Mouse (Mus musculus) heart, embryonic 11.5 days (tissue): ENCODE measurements around the gene Spata16. TPM values are rescaled to one million over a fixed set of nuclear protein-coding genes. Genes with fewer than 3 reads are reported as not detected.

ENCODE experiments used
- ATAC-seq: fragments of 200-750 bp; cut with Nextera tagmentation; replicated peaks from 2 replicates; pipeline ENCODE4 v1.8.0; 2017; ENCODE audit warnings: moderate library complexity; ENCODE audit not compliant: insufficient number of reproducible peaks, low FRiP score, low TSS enrichment
- H3K27ac ChIP-seq: fragments of 300-500 bp; sonication (generic); 2 replicates; pipeline ENCODE4 v1.5.1; 2014; ENCODE audit warnings: mild to moderate bottlenecking, low read depth, low read length
- H3K27me3 ChIP-seq: fragments of 300-500 bp; sonication (generic); 2 replicates; pipeline ENCODE4 v1.6.1; 2014; ENCODE audit warnings: mild to moderate bottlenecking, low read length, mixed read lengths; ENCODE audit not compliant: control insufficient read depth, insufficient read depth
- H3K36me3 ChIP-seq: fragments of 300-500 bp; sonication (generic); 2 replicates; pipeline ENCODE4 v1.6.1; 2014; ENCODE audit warnings: mild to moderate bottlenecking, low read length, moderate library complexity, mixed read lengths; ENCODE audit not compliant: control insufficient read depth, insufficient read depth
- H3K4me1 ChIP-seq: fragments of 300-500 bp; sonication (generic); 2 replicates; pipeline ENCODE4 v1.6.1; 2014; ENCODE audit warnings: low read length; ENCODE audit not compliant: control insufficient read depth, insufficient read depth
- H3K4me2 ChIP-seq: fragments of 300-500 bp; sonication (generic); 2 replicates; pipeline ENCODE4 v1.6.1; 2014; ENCODE audit warnings: mild to moderate bottlenecking, moderate library complexity
- H3K4me3 ChIP-seq: fragments of 300-500 bp; sonication (generic); 2 replicates; pipeline ENCODE4 v1.5.1; 2014; ENCODE audit warnings: low read depth, low read length
- H3K9ac ChIP-seq: fragments of 300-500 bp; sonication (generic); 2 replicates; pipeline ENCODE4 v1.6.1; 2014; ENCODE audit warnings: mild to moderate bottlenecking, low read depth, low read length, moderate library complexity
- H3K9me3 ChIP-seq: fragments of 300-500 bp; sonication (generic); replicated peaks from 2 replicates; pipeline ENCODE4 v1.6.1; 2016; ENCODE audit warnings: low read length; ENCODE audit not compliant: control insufficient read depth
- WGBS: fragments of 180-500 bp; shearing (Covaris S2); extraction: QIAGEN DNeasy Blood & Tissue Kit; methylation state at CpG from one replicate; pipeline ENCODE4 v1.1.7; 2014; ENCODE audit not compliant: insufficient replicate concordance; 5-methylcytosine and 5-hydroxymethylcytosine counted together
- polyA plus RNA-seq: library from polyadenylated mRNA; unstranded; fragments of >200 nt; fragmentation: Nextera tagmentation; extraction: Ambion mirVana; gene quantifications from 2 replicates; pipeline ENCODE4 v1.2.1, GENCODE M21; 2014

The Spata16 gene
- polyA plus RNA-seq, 1 experiment from 2014 or later, result not detected

DNA sequence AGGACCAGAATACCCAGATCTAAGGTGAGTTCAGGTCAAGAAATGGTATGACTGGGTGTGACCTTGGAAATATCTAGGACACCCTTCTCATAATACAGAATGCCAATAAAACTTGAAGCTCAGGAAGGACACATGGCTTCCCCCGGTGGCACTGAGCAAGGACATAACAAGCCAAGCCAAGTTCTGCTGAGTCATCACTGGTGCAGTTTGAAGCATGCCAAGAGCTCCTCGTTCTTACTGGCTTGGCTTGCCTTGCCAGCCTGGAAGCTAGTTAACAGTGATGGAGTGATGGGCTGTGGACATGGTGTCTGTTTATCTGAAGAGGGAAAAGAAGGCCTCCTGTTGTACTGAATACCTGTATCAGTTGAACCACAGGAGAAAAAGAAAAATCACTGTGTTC, 342.2 kb downstream of the Spata16 start:
- H3K27ac ChIP-seq, result no peak overlapping the region
- no peaks in the 10 kb centered on the region for H3K9me3 ChIP-seq
- ATAC-seq, result no peak
- no peaks in the 10 kb centered on the region for H3K36me3 ChIP-seq
- H3K27me3 ChIP-seq, result no peaks in the 10 kb centered on the region
- H3K9ac ChIP-seq, result no peak overlapping the region
- no peak overlapping the region for H3K4me2 ChIP-seq
- H3K4me1 ChIP-seq, result no peaks in the 10 kb centered on the region
- H3K4me3 ChIP-seq, result no peak overlapping the region
- WGBS, result 69% methylated on average over 2 of the region's 2 CpGs

DNA sequence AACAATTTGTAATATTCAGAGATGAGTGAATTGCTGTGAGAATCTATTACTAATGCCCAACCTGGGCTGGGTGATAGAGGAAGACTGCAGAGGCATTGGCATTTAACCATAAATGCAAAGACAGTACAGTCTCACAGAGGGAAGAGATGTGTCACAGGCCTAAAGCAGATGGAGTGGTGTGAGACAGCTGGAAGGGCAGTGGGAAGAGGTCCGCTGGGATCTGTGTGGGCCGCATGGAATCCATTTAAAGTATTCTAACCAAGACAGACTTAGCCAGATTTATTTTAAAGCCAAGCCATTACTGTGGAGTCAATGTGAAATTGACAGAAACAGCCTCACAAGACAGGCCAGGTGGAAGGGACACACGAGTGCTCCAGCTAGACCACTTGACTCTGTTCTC, 343.0 kb downstream of the Spata16 start:
- 90% methylated on average over 3 of the region's 3 CpGs for WGBS
- Histone ChIP-seq H3K27ac (no peak overlapping the region), H3K9me3 (no peaks in the 10 kb centered on the region), H3K4me3 (no peak overlapping the region), H3K36me3 (no peaks in the 10 kb centered on the region), H3K9ac (no peak overlapping the region), H3K4me1 (no peaks in the 10 kb centered on the region), H3K27me3 (no peaks in the 10 kb centered on the region), H3K4me2 (no peak overlapping the region)
- ATAC-seq, result no peak

DNA sequence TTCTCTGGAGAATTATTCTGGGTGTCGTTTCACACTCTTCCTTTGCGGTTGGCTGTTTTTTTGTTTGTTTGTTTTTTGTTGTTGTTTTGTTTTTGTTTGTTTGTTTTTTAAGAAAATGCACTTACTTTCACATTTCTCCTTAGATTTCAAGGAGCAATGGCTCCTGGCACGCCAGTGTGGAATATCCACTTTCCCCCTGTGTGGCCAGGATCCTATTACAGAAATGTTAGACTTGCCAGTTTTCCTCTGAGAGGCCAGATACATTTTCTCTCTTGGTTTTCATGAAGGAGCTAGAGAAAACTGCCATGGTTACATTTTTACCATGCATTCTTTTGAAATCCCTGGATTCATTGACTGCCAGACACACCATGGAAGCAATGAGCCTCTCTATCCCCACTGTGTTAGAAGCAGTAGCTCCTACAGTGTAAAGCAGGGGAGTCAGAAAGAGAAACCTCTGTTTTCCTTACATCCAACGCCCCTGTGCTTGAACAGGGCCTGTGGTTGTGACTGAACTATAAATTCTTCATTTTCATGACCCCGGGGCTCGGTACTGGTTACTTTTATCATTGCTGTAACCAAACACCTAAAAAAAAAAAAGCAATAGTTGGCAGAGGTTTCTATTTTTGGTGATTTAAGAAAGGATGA, 344.7 kb downstream of the Spata16 start:
- Histone ChIP-seq H3K9ac (no peak overlapping the region), H3K27ac (no peak overlapping the region)
- 80% methylated on average over 6 of the region's 6 CpGs for WGBS

DNA sequence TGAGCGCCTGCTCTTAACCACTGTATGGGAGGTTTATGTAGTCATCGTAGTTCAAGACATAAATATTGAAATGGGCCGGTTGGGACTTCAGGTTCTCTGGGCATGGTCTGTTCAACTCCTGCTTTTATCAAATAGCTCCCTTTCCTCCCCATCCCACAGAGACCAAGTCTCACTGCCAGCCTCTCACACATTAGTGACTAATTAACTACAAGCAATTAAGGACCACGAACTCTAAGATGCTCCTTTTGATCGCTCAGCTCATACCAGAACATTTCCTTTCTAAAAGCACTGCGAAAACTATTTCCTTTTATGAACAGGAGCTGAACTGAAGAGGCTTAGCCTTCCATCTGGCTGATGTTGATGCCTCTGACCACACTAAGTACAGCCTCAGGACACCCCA, 346.3 kb downstream of the Spata16 start:
- Histone ChIP-seq H3K27ac (no peak overlapping the region), H3K9me3 (no peaks in the 10 kb centered on the region), H3K27me3 (no peaks in the 10 kb centered on the region), H3K36me3 (no peaks in the 10 kb centered on the region), H3K4me2 (no peak overlapping the region), H3K9ac (no peak overlapping the region), H3K4me3 (no peak overlapping the region), H3K4me1 (no peaks in the 10 kb centered on the region)
- 85% methylated on average over 6 of the region's 6 CpGs for WGBS
- no peak for ATAC-seq

More for the DNA sequence above, 344.7 kb downstream of the Spata16 start:
- H3K9me3 ChIP-seq, result no peaks in the 10 kb centered on the region
- H3K4me3 ChIP-seq, result no peak overlapping the region
- no peak for ATAC-seq
- H3K4me1 ChIP-seq, result no peaks in the 10 kb centered on the region
- H3K4me2 ChIP-seq, result no peak overlapping the region
- H3K27me3 ChIP-seq, result no peaks in the 10 kb centered on the region
- no peaks in the 10 kb centered on the region for H3K36me3 ChIP-seq

DNA sequence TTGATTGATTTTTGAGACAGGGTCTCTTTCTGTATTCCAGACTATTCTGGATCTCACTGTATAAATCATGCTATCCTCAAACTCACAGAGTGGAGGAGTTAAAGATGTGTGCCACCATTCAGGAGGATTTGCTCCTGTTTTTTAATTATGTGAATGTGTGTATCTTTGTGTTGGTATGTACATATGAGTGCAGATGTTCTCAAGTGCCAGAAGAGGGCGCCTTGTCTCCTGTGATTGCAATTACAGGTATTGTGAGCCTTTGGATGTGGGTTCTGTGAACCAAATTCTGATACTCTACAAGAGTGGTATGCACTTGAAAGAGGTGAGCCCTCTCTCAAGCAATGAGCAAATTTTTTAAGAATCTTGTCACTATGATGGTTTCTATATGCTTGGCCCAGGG, 369.4 kb downstream of the Spata16 start:
- Histone ChIP-seq H3K27me3 (no peaks in the 10 kb centered on the region), H3K4me3 (no peak overlapping the region), H3K9me3 (no peaks in the 10 kb centered on the region), H3K36me3 (no peaks in the 10 kb centered on the region), H3K27ac (no peak overlapping the region), H3K9ac (no peak overlapping the region), H3K4me2 (no peak overlapping the region), H3K4me1 (no peaks in the 10 kb centered on the region)
- ATAC-seq, result no peak
- WGBS, result 45% methylated on average over 1 of the region's 1 CpGs

DNA sequence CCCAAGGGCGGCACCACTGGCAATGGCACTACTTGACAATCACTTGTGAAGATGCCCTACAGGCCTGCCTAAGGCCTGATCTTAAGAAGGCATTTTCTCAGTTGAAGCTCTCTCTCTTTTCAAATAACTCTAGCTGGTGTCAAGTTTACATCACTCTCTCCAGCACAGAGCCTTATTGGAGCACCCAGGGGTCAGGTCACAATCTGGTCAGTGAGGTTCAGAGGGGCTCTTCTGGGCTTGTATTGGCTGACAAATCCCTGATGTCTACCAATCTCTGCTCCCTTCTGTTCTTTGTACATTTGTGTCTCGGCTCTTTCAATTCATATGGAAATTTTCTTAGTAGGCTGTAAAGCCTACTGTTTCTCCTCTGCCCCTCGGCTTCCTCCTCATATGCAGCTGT, 390.5 kb downstream of the Spata16 start:
- Histone ChIP-seq H3K4me1 (no peaks in the 10 kb centered on the region), H3K36me3 (no peaks in the 10 kb centered on the region), H3K27ac (no peak overlapping the region), H3K9ac (no peak overlapping the region), H3K4me3 (no peak overlapping the region), H3K4me2 (no peak overlapping the region), H3K27me3 (no peaks in the 10 kb centered on the region), H3K9me3 (no peaks in the 10 kb centered on the region; the same call in 1 of the 2 replicates)
- no peak for ATAC-seq
- WGBS, result 85% methylated on average over 3 of the region's 3 CpGs

DNA sequence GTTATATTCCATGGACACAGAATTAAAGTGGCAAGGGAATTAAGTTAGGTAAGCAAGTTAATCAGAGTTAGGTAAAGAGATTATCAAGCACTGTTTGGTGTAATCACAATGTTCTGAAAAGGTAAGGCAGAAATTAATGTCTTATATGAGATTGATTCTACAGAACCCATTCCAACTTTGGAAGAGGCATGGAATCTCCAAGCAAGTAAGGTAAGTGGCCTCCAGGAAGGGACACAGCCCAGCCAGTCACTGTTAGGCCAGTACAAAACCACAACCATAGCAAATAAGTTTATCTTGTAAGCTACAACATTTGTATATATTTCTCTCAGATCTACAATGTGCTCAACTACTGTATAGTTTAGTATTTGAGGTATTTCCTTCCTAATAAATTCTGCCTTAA, 391.1 kb downstream of the Spata16 start:
- Histone ChIP-seq H3K4me3 (no peak overlapping the region), H3K36me3 (no peaks in the 10 kb centered on the region), H3K9ac (no peak overlapping the region), H3K27ac (no peak overlapping the region), H3K27me3 (no peaks in the 10 kb centered on the region), H3K4me1 (no peaks in the 10 kb centered on the region), H3K9me3 (no peaks in the 10 kb centered on the region; the same call in 1 of the 2 replicates), H3K4me2 (no peak overlapping the region)
- no peak for ATAC-seq

DNA sequence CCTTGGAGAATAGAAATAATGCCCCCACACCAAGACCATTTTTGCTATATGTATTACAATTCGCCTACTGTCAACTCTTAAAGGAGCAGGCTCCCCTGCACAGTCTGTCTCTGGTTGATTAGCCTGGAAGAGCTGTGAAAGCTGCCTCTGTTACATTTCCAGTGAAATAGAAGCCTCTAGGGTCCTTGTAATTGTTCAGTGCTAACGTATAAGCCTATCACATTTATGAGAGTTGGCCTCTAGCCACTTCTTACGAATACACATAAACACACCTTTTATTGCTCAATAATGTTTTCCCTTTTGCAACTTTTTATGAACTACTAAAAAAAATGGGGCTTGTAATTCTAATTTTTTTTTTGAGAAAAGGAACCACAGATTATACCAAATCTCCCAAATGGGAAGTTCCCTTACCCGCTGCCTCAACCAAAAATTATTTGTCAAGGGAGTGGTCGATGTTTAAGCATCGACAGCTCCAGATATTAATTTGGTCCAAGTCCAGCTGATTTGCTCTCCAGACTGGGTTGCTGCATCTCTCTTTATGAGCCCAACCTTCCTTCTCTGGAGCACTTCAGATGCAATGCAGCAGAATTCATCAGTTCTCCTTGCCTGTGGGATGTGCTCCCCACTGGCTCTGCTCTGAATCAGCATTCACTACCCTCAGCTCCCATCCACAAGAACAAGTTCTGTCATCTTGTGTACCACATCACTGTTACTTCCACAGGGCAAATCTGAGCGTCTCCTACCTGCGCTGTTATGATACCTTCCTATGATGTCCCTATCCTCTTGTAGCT, 392.8 kb downstream of the Spata16 start:
- Histone ChIP-seq H3K4me3 (no peak overlapping the region), H3K9me3 (no peaks in the 10 kb centered on the region), H3K4me1 (no peaks in the 10 kb centered on the region), H3K27me3 (no peaks in the 10 kb centered on the region), H3K27ac (no peak overlapping the region), H3K36me3 (no peaks in the 10 kb centered on the region), H3K4me2 (no peak overlapping the region), H3K9ac (no peak overlapping the region)
- ATAC-seq, result no peak
- WGBS, result 81% methylated on average over 8 of the region's 8 CpGs
